Mouse (Mus musculus) bone marrow macrophage, adult 2 months (primary cell): ENCODE results near the gene Fgr.

ENCODE experiments used
- CTCF ChIP-seq: IDR thresholded peaks from 2 replicates; pipeline ENCODE4 v1.5.1; 2012; ENCODE audit warnings: low read depth, mild to moderate bottlenecking, low read length, moderate library complexity
- POLR2A ChIP-seq: IDR thresholded peaks from 2 replicates; pipeline ENCODE4 v1.6.1; 2012; ENCODE audit warnings: mild to moderate bottlenecking, low read depth, low read length, borderline replicate concordance

GRCm38 (mm10) chr4:133047353-133048105 lies 73.6 kb downstream of the Fgr start:
- no peak for TF ChIP-seq POLR2A
- no peak for TF ChIP-seq CTCF
